Mouse (Mus musculus): ENCODE measurements around the gene Slit3.

GRCm38 (mm10) chr11:35361071-35361470, 240.0 kb downstream of the Slit3 start:
- TF ChIP-seq CTCF (IDR thresholded peaks at IDR 0.05; ENCODE audit: low read depth), result no peak
- no peak for TF ChIP-seq EP300 (IDR thresholded peaks at IDR 0.05; ENCODE audit: low read depth)

Measured in liver, embryonic 14.5 days (tissue).